Comparison of ENCODE assay signal across 11 mouse cellular contexts in the genomic region with DNA sequence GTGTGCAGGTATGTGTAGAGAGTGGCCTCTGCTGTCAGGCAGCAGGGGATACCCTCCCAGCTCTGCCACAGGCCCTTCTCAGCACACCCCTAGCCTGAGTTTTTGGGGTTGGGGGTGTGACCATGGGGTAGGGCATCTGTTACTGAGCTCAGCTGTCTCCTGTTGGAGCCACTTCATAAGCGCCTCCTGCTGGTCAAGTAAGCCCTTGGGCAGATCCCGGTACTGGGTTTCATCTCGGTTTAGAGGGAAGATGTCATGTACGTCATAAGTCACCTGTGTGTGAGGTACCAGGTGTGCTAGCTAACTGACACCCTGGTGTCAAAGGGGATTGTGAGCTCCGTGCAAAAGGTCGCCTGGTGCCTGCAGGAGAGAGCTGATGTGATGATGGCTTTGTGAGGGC.
DNase-seq lines count a peak whose midpoint lies in the region; ATAC-seq and TF ChIP-seq lines count a peak whose summit lies in the region.
"Had no signal": no experiment of that assay in that cellular context is flagged by ENCODE, and none has a peak within 500 bp of the region (broad histone marks: within the 10 kb centered on the region; RNA-seq: fewer than 3 reads in every experiment).

No protein-coding gene starts in this region.

- H3K9ac ChIP-seq in ES-E14 (ENCODE audit: insufficient read depth, low read depth, low read length, poor library complexity, severe bottlenecking), result no peak overlapping the region; the same call in 1 of the 2 replicates
- no peak overlapping the region for H3K9ac ChIP-seq in liver, embryonic 12.5 days
- H3K9ac ChIP-seq: stomach, embryonic 15.5 days had no signal

- no peak for TF ChIP-seq POLR2A in cerebellum, adult 2 months (IDR thresholded peaks at IDR 0.05; ENCODE audit: borderline replicate concordance, insufficient read depth, low read length)

- 64% methylated on average over 6 of the region's 6 CpGs for WGBS in cerebellum, adult 2 months
- 49% methylated on average over 6 of the region's 6 CpGs for WGBS in liver, embryonic 12.5 days (ENCODE audit: insufficient replicate concordance)

- no peaks in the 10 kb centered on the region for H3K27me3 ChIP-seq in cerebellum, adult 2 months (ENCODE audit: control insufficient read depth, insufficient read depth, low read length)
- no peaks in the 10 kb centered on the region for H3K27me3 ChIP-seq in liver, embryonic 12.5 days (replicated peaks)
- H3K27me3 ChIP-seq: stomach, embryonic 15.5 days had no signal

- H3K4me3 ChIP-seq in cerebellum, adult 2 months (replicated peaks; ENCODE audit: insufficient read depth, low read depth, low read length), result no peak overlapping the region
- no peak overlapping the region for H3K4me3 ChIP-seq in left cerebral cortex, adult 2 months
- H3K4me3 ChIP-seq in ES-E14 (ENCODE audit: insufficient read depth in 1 of 2, low read depth in 1 of 2, low read length in 2 of 2, poor library complexity in 1 of 2, severe bottlenecking in 1 of 2), result no peak overlapping the region
- H3K4me3 ChIP-seq in liver, embryonic 12.5 days, result no peak overlapping the region
- H3K4me3 ChIP-seq: stomach, embryonic 15.5 days had no signal

- intact Hi-C loops in left cerebral cortex, adult 2 months (cut with DNase I), result loop anchor here (10.0 kb wide), 2 partner anchors 516 to 1046 kb away; no protein-coding TSS in a partner anchor
- intact Hi-C loops in left cerebral cortex, postnatal 4 days (cut with DNase I), result no loop called here

- peak; percentile 24 to 27 for DNase-seq in cerebellum, postnatal 10 days
- no peak for DNase-seq in cerebellum, adult 2 months
- no peak for DNase-seq in left cerebral cortex, adult 2 months (ENCODE audit: extremely low spot score in 1 of 2, low spot score in 2 of 2)
- DNase-seq in left cerebral cortex, postnatal 4 days, result no peak
- DNase-seq in ES-E14 (ENCODE audit: low read depth, low spot score), result peak; percentile 58
- DNase-seq in adrenal gland, adult (ENCODE audit: inconsistent age in 2 of 2, low spot score in 1 of 2), result no peak
- DNase-seq in adrenal gland, postnatal 25 days, result no peak
- DNase-seq: kidney, postnatal 4 days; lung, adult 18-20 months had no signal

- H3K4me2 ChIP-seq in liver, embryonic 12.5 days, result no peak overlapping the region
- H3K4me2 ChIP-seq: stomach, embryonic 15.5 days had no signal

- H3K27ac ChIP-seq in cerebellum, adult 2 months (ENCODE audit: insufficient read depth, low read length), result no peak overlapping the region
- H3K27ac ChIP-seq in left cerebral cortex, adult 2 months, result no peak overlapping the region
- H3K27ac ChIP-seq in ES-E14 (ENCODE audit: insufficient read depth, low read depth, low read length, poor library complexity, severe bottlenecking), result peak overlapping the region; percentile 98; the same call in 1 of the 2 replicates
- no peak overlapping the region for H3K27ac ChIP-seq in liver, embryonic 12.5 days
- H3K27ac ChIP-seq: stomach, embryonic 15.5 days had no signal

- ATAC-seq in liver, embryonic 12.5 days, result peak; percentile 18

- H3K9me3 ChIP-seq in ES-E14 (ENCODE audit: control insufficient read depth, insufficient read depth, low read depth, low read length), result no peaks in the 10 kb centered on the region
- no peaks in the 10 kb centered on the region for H3K9me3 ChIP-seq in liver, embryonic 12.5 days (replicated peaks)
- H3K9me3 ChIP-seq: stomach, embryonic 15.5 days had no signal

- TF ChIP-seq CTCF in cerebellum, adult 2 months (IDR thresholded peaks at IDR 0.05; ENCODE audit: borderline replicate concordance, insufficient read depth, low read depth, low read length), result no peak
- peak; percentile 18; the same call in 1 of the 2 replicates for TF ChIP-seq CTCF in left cerebral cortex, adult 2 months (IDR thresholded peaks at IDR 0.05)

- H3K4me1 ChIP-seq in cerebellum, adult 2 months (ENCODE audit: control insufficient read depth, insufficient read depth, low read length), result no peaks in the 10 kb centered on the region
- peaks cover 9 to 43% of the 10 kb centered on the region in 2 experiments for H3K4me1 ChIP-seq in ES-E14 (ENCODE audit: control insufficient read depth in 2 of 2, insufficient read depth in 2 of 2, low read length in 2 of 2, poor library complexity in 1 of 2)
- peaks cover 33% of the 10 kb centered on the region for H3K4me1 ChIP-seq in liver, embryonic 12.5 days

- in situ Hi-C loops in ES-E14 (cut with MboI; ENCODE audit: low sequenced_read_pairs in 2 of 2, unreplicated experiment in 2 of 2), result loop anchor here (10.0 to 25.0 kb wide), 3 partner anchors 188 to 516 kb away; partner anchors contain the start of gene Rtl1 (in 1 of the 2)

- H3K36me3 ChIP-seq in ES-E14 (ENCODE audit: control insufficient read depth, insufficient read depth, low read length, poor library complexity, severe bottlenecking), result no peaks in the 10 kb centered on the region
- H3K36me3 ChIP-seq in liver, embryonic 12.5 days, result no peaks in the 10 kb centered on the region
- H3K36me3 ChIP-seq: stomach, embryonic 15.5 days had no signal

TF ChIP-seq in ES-E14, 5 proteins besides CTCF, POLR2A, EP300 and RAD21:
- TF ChIP-seq MAFK (IDR thresholded peaks at IDR 0.05; ENCODE audit: insufficient read depth, low read depth, low read length) (no peak), ZC3H11A (IDR thresholded peaks at IDR 0.05; ENCODE audit: borderline replicate concordance, low read depth, low read length) (0 out of 2 replicates have a peak, but pooled peaks have one; percentile 17), CHD2 (IDR thresholded peaks at IDR 0.05; ENCODE audit: low read depth, low read length) (no peak)

Comparison
In these comparisons a context has a peak if more than half of its experiments do, and no peak if none do; other contexts are left out.
1. DNase-seq: peak in cerebellum, postnatal 10 days (2 of 2) and ES-E14 (single experiment); none in cerebellum, adult 2 months (0 of 2), left cerebral cortex, adult 2 months (0 of 2), left cerebral cortex, postnatal 4 days (single experiment), adrenal gland, adult (0 of 2) and adrenal gland, postnatal 25 days (single experiment).